Mouse (Mus musculus): Measurements from ENCODE around the gene Cpa1.

The Cpa1 gene

GRCm38 (mm10) chr6:30621986-30622389 lies 17.0 kb upstream of the Cpa1 start:
- no peak for DNase-seq (ENCODE audit: low spot score)

- DNase-seq (ENCODE audit: low spot score) = no peak
Measured at GRCm38 (mm10) chr6:30624763-30625162, 14.3 kb upstream of the Cpa1 start.

- DNase-seq (ENCODE audit: low spot score) = no peak
Measured at GRCm38 (mm10) chr6:30628152-30628551, 10.9 kb upstream of the Cpa1 start.

GRCm38 (mm10) chr6:30629989-30630388 lies 9.0 kb upstream of the Cpa1 start:
- DNase-seq (ENCODE audit: low spot score) = no peak

- DNase-seq (ENCODE audit: low spot score) = no peak
Measured at GRCm38 (mm10) chr6:30635361-30635862, 3.6 kb upstream of the Cpa1 start.

GRCm38 (mm10) chr6:30636186-30636842 lies 2.7 kb upstream of the Cpa1 start:
- no peak for DNase-seq (ENCODE audit: low spot score)

- peak; percentile 36 for DNase-seq (ENCODE audit: low spot score)
Measured at GRCm38 (mm10) chr6:30643694-30644460, 4.9 kb downstream of the Cpa1 start.

- no peak for DNase-seq (ENCODE audit: low spot score)
Measured at GRCm38 (mm10) chr6:30644462-30644861, 5.4 kb downstream of the Cpa1 start.

- DNase-seq (ENCODE audit: low spot score) = no peak
Measured at GRCm38 (mm10) chr6:30645379-30645778, 6.4 kb downstream of the Cpa1 start.

- DNase-seq (ENCODE audit: low spot score) = no peak
Measured at GRCm38 (mm10) chr6:30649651-30650296, 10.8 kb downstream of the Cpa1 start.

GRCm38 (mm10) chr6:30652425-30653188 lies 13.6 kb downstream of the Cpa1 start:
- DNase-seq (ENCODE audit: low spot score) = no peak

GRCm38 (mm10) chr6:30653518-30653917 lies 14.5 kb downstream of the Cpa1 start:
- no peak for DNase-seq (ENCODE audit: low spot score)

GRCm38 (mm10) chr6:30654402-30654859 lies 15.4 kb downstream of the Cpa1 start:
- no peak for DNase-seq (ENCODE audit: low spot score)

- DNase-seq (ENCODE audit: low spot score) = no peak
Measured at GRCm38 (mm10) chr6:30654932-30655331, 15.9 kb downstream of the Cpa1 start.

- DNase-seq (ENCODE audit: low spot score) = no peak
Measured at GRCm38 (mm10) chr6:30657279-30657678, 18.3 kb downstream of the Cpa1 start.

GRCm38 (mm10) chr6:30658619-30659018 lies 19.6 kb downstream of the Cpa1 start:
- DNase-seq (ENCODE audit: low spot score) = no peak

GRCm38 (mm10) chr6:30664776-30665175 lies 25.8 kb downstream of the Cpa1 start:
- no peak for DNase-seq (ENCODE audit: low spot score)

- DNase-seq (ENCODE audit: low spot score) = no peak
Measured at GRCm38 (mm10) chr6:30665296-30665695, 26.3 kb downstream of the Cpa1 start.

GRCm38 (mm10) chr6:30666043-30666442 lies 27.0 kb downstream of the Cpa1 start:
- DNase-seq (ENCODE audit: low spot score) = no peak

GRCm38 (mm10) chr6:30667585-30667984 lies 28.6 kb downstream of the Cpa1 start:
- no peak for DNase-seq (ENCODE audit: low spot score)

- DNase-seq (ENCODE audit: low spot score) = no peak
Measured at GRCm38 (mm10) chr6:30671696-30672095, 32.7 kb downstream of the Cpa1 start.

Measured in lung, postnatal 25 days (tissue).